In genomic region chr2:102667981-102668380, GRCm38 (mm10) we compare ENCODE assay signal across 29 mouse cellular contexts. TPM values are rescaled to one million over a fixed set of nuclear protein-coding genes. Genes with fewer than 3 reads are reported as not detected.
DNase-seq lines count a peak whose midpoint lies in the region; ATAC-seq and TF ChIP-seq lines count a peak whose summit lies in the region.
"Had no signal": no experiment of that assay in that cellular context is flagged by ENCODE, and none has a peak within 500 bp of the region (broad histone marks: within the 10 kb centered on the region; RNA-seq: fewer than 3 reads in every experiment).

No protein-coding gene starts in this region.

- no peak overlapping the region for H3K27ac ChIP-seq in heart, embryonic 10.5 days
- no peak overlapping the region for H3K27ac ChIP-seq in heart, adult 2 months
- H3K27ac ChIP-seq in lung, embryonic 15.5 days, result no peak overlapping the region
- H3K27ac ChIP-seq in neural tube, embryonic 13.5 days (replicated peaks), result peak overlapping the region; percentile 11; the same call in 1 of the 2 replicates
- H3K27ac ChIP-seq: embryonic facial prominence, embryonic 12.5 days; embryonic facial prominence, embryonic 15.5 days; gastrocnemius, adult 2 months; heart, embryonic 15.5 days; hindbrain, embryonic 10.5 days; hindbrain, embryonic 13.5 days had no signal

- H3K9ac ChIP-seq in heart, adult 2 months (ENCODE audit: low read depth, low read length), result no peak overlapping the region
- no peak overlapping the region for H3K9ac ChIP-seq in lung, embryonic 15.5 days
- no peak overlapping the region for H3K9ac ChIP-seq in neural tube, embryonic 13.5 days
- H3K9ac ChIP-seq: embryonic facial prominence, embryonic 12.5 days; embryonic facial prominence, embryonic 15.5 days; forebrain, postnatal 0 days; heart, embryonic 12.5 days; heart, embryonic 15.5 days; hindbrain, embryonic 13.5 days had no signal

- no peaks in the 10 kb centered on the region for H3K27me3 ChIP-seq in heart, embryonic 10.5 days (ENCODE audit: insufficient read depth, poor library complexity, severe bottlenecking)
- no peaks in the 10 kb centered on the region for H3K27me3 ChIP-seq in heart, adult 2 months (ENCODE audit: control insufficient read depth, insufficient read depth, low read length)
- H3K27me3 ChIP-seq in lung, embryonic 15.5 days, result no peaks in the 10 kb centered on the region; the same call in 1 of the 2 replicates
- H3K27me3 ChIP-seq in neural tube, embryonic 13.5 days, result no peaks in the 10 kb centered on the region
- H3K27me3 ChIP-seq: CH12.LX; embryonic facial prominence, embryonic 12.5 days; embryonic facial prominence, embryonic 15.5 days; heart, embryonic 12.5 days; heart, embryonic 15.5 days; hindbrain, embryonic 13.5 days; Patski had no signal

- DNase-seq in heart, embryonic 10.5 days (ENCODE audit: low spot score), result peak; percentile 19
- no peak for DNase-seq in heart, adult 2 months
- DNase-seq in lung, postnatal 36 days, result no peak
- DNase-seq in neural tube, embryonic 10.5 days (ENCODE audit: extremely low spot score, low spot score), result no peak
- DNase-seq: adrenal gland, postnatal 10 days; adrenal gland, postnatal 36 days; B cell, adult 2 months; cerebellum, adult 18-20 months; cerebellum, adult 9-10 months; cerebellum, postnatal 14 days; forebrain, postnatal 0 days; gastrocnemius, adult 2 months; gastrocnemius, postnatal 14 days; heart, adult 18-20 months; heart, postnatal 10 days; heart, postnatal 36 days had no signal

- no peak for TF ChIP-seq POLR2A in heart, adult 2 months (IDR thresholded peaks at IDR 0.05; ENCODE audit: insufficient read depth, low read depth, low read length)

- no peaks in the 10 kb centered on the region for H3K79me2 ChIP-seq in heart, adult 2 months (replicated peaks; ENCODE audit: control insufficient read depth, insufficient read depth, low read length)

- no peaks in the 10 kb centered on the region for H3K9me3 ChIP-seq in heart, embryonic 10.5 days
- no peaks in the 10 kb centered on the region for H3K9me3 ChIP-seq in lung, embryonic 15.5 days
- H3K9me3 ChIP-seq in neural tube, embryonic 13.5 days, result no peaks in the 10 kb centered on the region
- H3K9me3 ChIP-seq: embryonic facial prominence, embryonic 12.5 days; embryonic facial prominence, embryonic 15.5 days; G1E; heart, embryonic 12.5 days; heart, embryonic 15.5 days; hindbrain, embryonic 10.5 days; hindbrain, embryonic 13.5 days had no signal

- no peak for TF ChIP-seq CTCF in heart, adult 2 months (IDR thresholded peaks at IDR 0.05)

- no peak for TF ChIP-seq EP300 in heart, adult 2 months (IDR thresholded peaks at IDR 0.05; ENCODE audit: insufficient read depth, low read depth, low read length)

- H3K4me2 ChIP-seq in lung, embryonic 15.5 days, result no peak overlapping the region
- no peak overlapping the region for H3K4me2 ChIP-seq in neural tube, embryonic 13.5 days
- H3K4me2 ChIP-seq: embryonic facial prominence, embryonic 12.5 days; embryonic facial prominence, embryonic 15.5 days; heart, embryonic 12.5 days; heart, embryonic 15.5 days; hindbrain, embryonic 13.5 days had no signal

- WGBS in heart, embryonic 10.5 days, result 62% methylated on average over 6 of the region's 6 CpGs
- 65% methylated on average over 6 of the region's 6 CpGs for WGBS in heart, adult 2 months
- WGBS in lung, embryonic 15.5 days, result 35% methylated on average over 6 of the region's 6 CpGs
- 77% methylated on average over 6 of the region's 6 CpGs for WGBS in neural tube, embryonic 13.5 days

- peak; percentile 48; the same call in 1 of the 2 replicates for ATAC-seq in lung, embryonic 15.5 days (ENCODE audit: borderline replicate concordance, extremely low read depth, low FRiP score, low TSS enrichment)
- ATAC-seq in neural tube, embryonic 13.5 days (ENCODE audit: low read depth), result no peak
- ATAC-seq: forebrain, embryonic 14.5 days; forebrain, postnatal 0 days; hindbrain, embryonic 16.5 days; Patski had no signal

- no peaks in the 10 kb centered on the region for H3K36me3 ChIP-seq in heart, embryonic 10.5 days
- H3K36me3 ChIP-seq in heart, adult 2 months (ENCODE audit: control insufficient read depth, insufficient read depth, low read length), result no peaks in the 10 kb centered on the region
- no peaks in the 10 kb centered on the region for H3K36me3 ChIP-seq in lung, embryonic 15.5 days
- no peaks in the 10 kb centered on the region for H3K36me3 ChIP-seq in neural tube, embryonic 13.5 days
- H3K36me3 ChIP-seq: embryonic facial prominence, embryonic 12.5 days; embryonic facial prominence, embryonic 15.5 days; G1E; heart, embryonic 12.5 days; heart, embryonic 15.5 days; hindbrain, embryonic 10.5 days; hindbrain, embryonic 13.5 days had no signal

- H3K4me1 ChIP-seq in heart, embryonic 10.5 days, result peaks cover 5% of the 10 kb centered on the region
- H3K4me1 ChIP-seq in heart, adult 2 months (ENCODE audit: control insufficient read depth, insufficient read depth, low read length), result no peaks in the 10 kb centered on the region
- H3K4me1 ChIP-seq in lung, embryonic 15.5 days, result 0 out of 2 replicates have a peak, but pooled peaks cover 7% of the 10 kb centered on the region
- peaks cover 47% of the 10 kb centered on the region for H3K4me1 ChIP-seq in neural tube, embryonic 13.5 days (replicated peaks)
- H3K4me1 ChIP-seq: heart, embryonic 15.5 days had no signal

- intact Hi-C loops in heart, adult 2 months (cut with DNase I), result no loop called here

- H3K4me3 ChIP-seq in heart, embryonic 10.5 days, result no peak overlapping the region
- no peak overlapping the region for H3K4me3 ChIP-seq in heart, adult 2 months
- no peak overlapping the region for H3K4me3 ChIP-seq in lung, embryonic 15.5 days
- no peak overlapping the region for H3K4me3 ChIP-seq in neural tube, embryonic 13.5 days
- H3K4me3 ChIP-seq: embryonic facial prominence, embryonic 12.5 days; embryonic facial prominence, embryonic 15.5 days; gastrocnemius, adult 2 months; heart, embryonic 12.5 days; heart, embryonic 15.5 days; hindbrain, embryonic 10.5 days; hindbrain, embryonic 13.5 days had no signal

RNA-seq across cellular contexts. Expression of gene Slc1a2, which starts 9.5 kb away (rescaled TPM):
- 0.21 and 0.40 TPM in 2 replicates for polyA plus RNA-seq in heart, embryonic 10.5 days (2016; fragmentation: Nextera tagmentation; extraction: Ambion mirVana)
- under 1 TPM; 0.29 to 0.50 TPM for total RNA-seq in heart, adult 2 months (2021)
- 0.12 and 0.76 TPM in 2 replicates for polyA plus RNA-seq in heart, adult 2 months (2012; rRNA removed)
- polyA plus RNA-seq in lung, embryonic 15.5 days (2015; fragmentation: Nextera tagmentation; extraction: Ambion mirVana), result 0.33 and 0.51 TPM in 2 replicates
- 18.8 and 22.5 TPM in 2 replicates for polyA plus RNA-seq in neural tube, embryonic 13.5 days (2015; fragmentation: Nextera tagmentation; extraction: Ambion mirVana)
- polyA plus RNA-seq: G1E had no signal

Comparison
In these comparisons a context has a peak if more than half of its experiments do, and no peak if none do; other contexts are left out.
1. RNA of gene Slc1a2, which starts 9.5 kb away (polyA plus RNA-seq): 18.8 to 22.5 TPM in neural tube, embryonic 13.5 days; 0.33 to 0.51 TPM in lung, embryonic 15.5 days, 0.21 to 0.40 TPM in heart, embryonic 10.5 days and 0.12 to 0.76 TPM in heart, adult 2 months; every median in the first group is over 10 times any median in the second.